ENCODE assay signal across 8 mouse cellular contexts in the genomic region with DNA sequence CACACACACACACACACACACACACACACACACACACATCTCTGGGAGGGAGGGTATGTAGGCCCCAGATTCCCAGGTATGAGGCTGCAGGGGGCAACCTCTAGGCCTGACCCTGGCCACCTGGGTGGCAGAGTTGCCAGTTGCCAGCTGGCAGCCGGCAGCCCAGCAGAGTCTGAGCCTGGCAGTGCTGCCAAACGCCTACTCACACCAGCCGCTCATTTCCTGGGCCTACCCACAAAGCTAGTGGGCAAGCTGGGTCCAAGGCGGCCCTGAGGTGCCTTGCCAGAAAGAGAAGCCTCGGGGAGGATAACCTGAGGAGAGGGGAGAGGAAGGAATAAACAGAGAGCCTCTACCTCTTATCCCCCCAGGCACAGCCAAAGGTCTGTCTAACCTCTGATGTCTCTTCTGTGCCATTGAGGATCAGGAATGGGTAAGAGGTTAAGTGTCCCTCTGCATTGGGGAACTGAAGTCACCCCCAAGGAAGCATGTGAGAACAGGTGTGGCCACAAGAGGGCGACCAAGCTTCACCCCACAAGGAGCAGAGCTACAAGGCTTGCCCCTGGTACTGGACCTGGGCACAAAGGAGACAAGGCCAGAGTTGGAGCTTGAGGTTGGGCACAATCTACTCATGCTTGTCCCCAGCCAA.
DNase-seq lines count a peak whose midpoint lies in the region; ATAC-seq lines count a peak whose summit lies in the region.

No protein-coding gene starts in this region.

- peak; percentile 64 for DNase-seq in MN1 (ENCODE audit: low spot score)
- DNase-seq in brain, adult 2 months (ENCODE audit: low read depth, low spot score), result peak; percentile 95
- DNase-seq in fibroblast of lung, adult 2 months (ENCODE audit: low read depth), result peak; percentile 65
- DNase-seq in heart, postnatal 4 days, result peak; percentile 84
- peak; percentile 72 to 73 for DNase-seq in layer of hippocampus, postnatal 36 days
- peak; percentile 37 to 56 for DNase-seq in right cerebral cortex, postnatal 36 days (ENCODE audit: low spot score in 2 of 2)

- peak; percentile 73 for ATAC-seq in megakaryocyte progenitor cell, adult 5-6 weeks (replicated peaks; ENCODE audit: poor library complexity)
- no peak for ATAC-seq in activated CD4-positive, CD25-positive, alpha-beta regulatory T cell, adult 4 months
